Mouse (Mus musculus): ENCODE measurements around the gene Olfr1414. TPM values are rescaled to one million over a fixed set of nuclear protein-coding genes. Genes with fewer than 3 reads are reported as not detected.
"Not testable (repeated sequence)": the region's sequence is repeated elsewhere in the genome, so short reads cannot be mapped to it uniquely, and the experiment has no call there.

The Olfr1414 gene
- polyA plus RNA-seq (2012; ENCODE audit: insufficient read depth, low replicate concordance): not detected in 2 replicates

DNA sequence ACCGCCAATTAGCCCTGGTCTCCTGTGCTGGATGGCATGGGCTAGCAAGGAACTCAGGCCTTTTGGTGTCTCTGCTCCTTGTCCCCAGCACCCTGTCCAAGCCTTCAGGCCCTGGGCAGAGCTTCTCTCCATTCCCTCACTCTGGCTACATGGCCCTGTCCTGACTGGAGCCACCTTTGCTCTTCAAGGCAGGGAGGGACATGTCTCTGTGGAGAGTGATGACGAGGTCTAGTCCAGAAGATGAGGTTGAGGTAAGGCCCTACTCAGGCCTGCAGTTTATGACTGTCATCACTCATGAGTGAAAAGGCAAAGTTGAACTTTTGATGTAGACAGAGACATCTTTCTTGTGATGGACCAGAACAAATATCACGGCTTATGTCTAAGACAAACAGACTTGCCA, at the start of gene Olfr1414:
TSS of gene Olfr1414 (minus strand) at position 101 of the 400 bp plus-strand sequence.
- no peaks in the 10 kb centered on the region for H3K36me3 ChIP-seq (replicated peaks; ENCODE audit: low read length)
- no peaks in the 10 kb centered on the region for H3K9me3 ChIP-seq
- no peak within 1 kb of the TSS for H3K4me3 ChIP-seq (replicated peaks)
- peaks cover 5% of the 10 kb centered on the region for H3K4me1 ChIP-seq
- peaks cover 55% of the 10 kb centered on the region for H3K27me3 ChIP-seq (replicated peaks)
- TF ChIP-seq FLI1 (IDR thresholded peaks at IDR 0.05; ENCODE audit: low read length) (no peak), GATA1 (IDR thresholded peaks at IDR 0.05; ENCODE audit: borderline replicate concordance, low read length) (no peak)

DNA sequence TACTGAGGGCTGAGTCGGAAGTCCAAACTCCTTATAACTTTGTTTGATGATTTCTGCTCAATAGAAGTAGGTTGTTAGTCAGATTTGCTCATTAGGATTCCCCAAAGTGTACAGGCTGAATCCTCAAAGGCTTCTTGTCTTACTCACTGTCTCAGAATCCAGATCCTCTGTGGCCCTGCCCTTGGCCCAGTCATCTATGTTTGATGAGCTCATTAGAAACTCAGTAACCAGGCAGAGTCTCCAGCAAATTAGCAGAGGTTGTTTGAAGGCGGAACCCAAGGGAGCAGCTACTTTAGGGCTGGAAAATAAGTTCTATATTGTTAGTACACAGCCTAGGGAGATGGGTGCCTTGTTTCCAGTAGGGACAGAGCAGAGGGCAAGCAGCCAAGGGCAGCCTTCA, 27.5 kb upstream of the Olfr1414 start:
- Histone ChIP-seq H3K36me3 (replicated peaks; ENCODE audit: low read length) (no peaks in the 10 kb centered on the region), H3K4me3 (replicated peaks) (no peak overlapping the region), H3K4me1 (no peaks in the 10 kb centered on the region), H3K9me3 (no peaks in the 10 kb centered on the region), H3K27me3 (replicated peaks) (peaks cover 6% of the 10 kb centered on the region)
- no peak for TF ChIP-seq FLI1 (IDR thresholded peaks at IDR 0.05; ENCODE audit: low read length)
- no peak for TF ChIP-seq GATA1 (IDR thresholded peaks at IDR 0.05; ENCODE audit: borderline replicate concordance, low read length)

DNA sequence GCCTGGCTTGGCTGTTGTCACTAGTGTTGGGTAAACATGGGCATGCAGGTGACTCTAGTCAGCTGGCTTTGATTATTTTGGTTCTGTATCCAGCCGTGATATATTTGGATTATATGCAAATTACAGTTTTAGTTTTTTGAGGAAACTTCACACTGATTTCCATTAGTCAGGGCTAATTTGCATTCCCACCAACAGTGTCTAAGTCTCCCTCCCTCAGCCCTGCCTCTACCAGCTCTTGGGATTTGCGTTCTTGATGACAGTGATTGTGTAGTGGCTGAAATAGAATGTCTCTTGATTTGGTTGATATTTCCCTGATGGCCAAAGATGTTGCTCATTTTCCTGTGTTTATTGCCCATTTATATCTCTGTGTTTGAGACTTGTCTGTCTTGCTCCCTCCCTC, 20.6 kb upstream of the Olfr1414 start:
- no peaks in the 10 kb centered on the region for H3K36me3 ChIP-seq (replicated peaks; ENCODE audit: low read length)
- H3K9me3 ChIP-seq: peaks cover 1% of the 10 kb centered on the region; the same call in 1 of the 2 replicates
- H3K27me3 ChIP-seq (replicated peaks): peaks cover 6% of the 10 kb centered on the region
- no peak overlapping the region for H3K4me3 ChIP-seq (replicated peaks)
- H3K4me1 ChIP-seq: peaks cover 6% of the 10 kb centered on the region; the same call in 1 of the 2 replicates
- no peak for TF ChIP-seq FLI1 (IDR thresholded peaks at IDR 0.05; ENCODE audit: low read length)
- no peak for TF ChIP-seq GATA1 (IDR thresholded peaks at IDR 0.05; ENCODE audit: borderline replicate concordance, low read length)

DNA sequence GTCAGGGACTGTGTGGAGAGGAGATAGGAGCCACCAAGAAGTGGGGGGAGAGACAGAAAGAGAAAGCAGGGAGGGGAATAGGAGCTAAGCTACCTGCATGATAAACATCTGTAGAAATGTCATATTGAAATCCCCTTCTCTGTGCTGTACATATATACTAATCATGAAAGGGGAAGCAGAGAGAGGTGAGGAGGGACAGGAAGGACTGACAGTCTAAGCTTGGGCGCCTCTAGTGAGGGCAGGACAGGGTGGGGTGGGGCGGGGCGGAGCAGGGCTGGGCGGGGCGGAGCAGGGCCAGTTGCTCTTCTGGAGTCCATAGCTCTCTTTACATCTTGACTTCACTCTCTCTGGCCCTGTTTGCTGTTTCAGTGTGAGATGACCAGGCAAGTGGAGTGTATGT, 18.5 kb upstream of the Olfr1414 start:
- peaks cover 6% of the 10 kb centered on the region; the same call in 1 of the 2 replicates for H3K4me1 ChIP-seq
- H3K36me3 ChIP-seq (replicated peaks; ENCODE audit: low read length): no peaks in the 10 kb centered on the region
- no peak overlapping the region for H3K4me3 ChIP-seq (replicated peaks)
- TF ChIP-seq GATA1 (IDR thresholded peaks at IDR 0.05; ENCODE audit: borderline replicate concordance, low read length): no peak
- H3K27me3 ChIP-seq (replicated peaks): peaks cover 4% of the 10 kb centered on the region
- H3K9me3 ChIP-seq: peaks cover 4% of the 10 kb centered on the region; the same call in 1 of the 2 replicates

DNA sequence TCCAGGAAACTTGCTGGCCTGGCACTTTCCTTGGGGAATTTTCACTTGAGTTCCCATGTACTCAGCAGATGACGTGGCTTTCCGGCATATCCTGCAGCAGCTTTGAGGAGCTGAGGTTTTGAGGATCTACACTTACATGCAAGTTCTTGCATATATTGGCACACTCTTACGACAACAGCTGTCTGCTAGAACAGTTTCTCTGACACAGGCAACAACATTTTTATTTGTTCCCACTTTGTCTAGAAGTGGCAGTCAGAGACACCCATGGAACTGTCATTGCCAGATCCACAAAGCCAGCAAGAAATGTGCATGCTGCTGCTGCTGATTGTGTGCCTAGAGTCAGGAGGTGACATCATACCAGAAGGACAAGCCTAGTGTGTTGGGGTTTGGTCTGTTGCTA, 5.3 kb upstream of the Olfr1414 start:
- Histone ChIP-seq H3K36me3 (replicated peaks; ENCODE audit: low read length) (no peaks in the 10 kb centered on the region), H3K27me3 (replicated peaks) (peaks cover 29% of the 10 kb centered on the region), H3K4me1 (peaks cover 13% of the 10 kb centered on the region), H3K4me3 (replicated peaks) (no peak overlapping the region), H3K9me3 (no peaks in the 10 kb centered on the region)
- no peak for TF ChIP-seq FLI1 (IDR thresholded peaks at IDR 0.05; ENCODE audit: low read length)
- no peak for TF ChIP-seq GATA1 (IDR thresholded peaks at IDR 0.05; ENCODE audit: borderline replicate concordance, low read length)

DNA sequence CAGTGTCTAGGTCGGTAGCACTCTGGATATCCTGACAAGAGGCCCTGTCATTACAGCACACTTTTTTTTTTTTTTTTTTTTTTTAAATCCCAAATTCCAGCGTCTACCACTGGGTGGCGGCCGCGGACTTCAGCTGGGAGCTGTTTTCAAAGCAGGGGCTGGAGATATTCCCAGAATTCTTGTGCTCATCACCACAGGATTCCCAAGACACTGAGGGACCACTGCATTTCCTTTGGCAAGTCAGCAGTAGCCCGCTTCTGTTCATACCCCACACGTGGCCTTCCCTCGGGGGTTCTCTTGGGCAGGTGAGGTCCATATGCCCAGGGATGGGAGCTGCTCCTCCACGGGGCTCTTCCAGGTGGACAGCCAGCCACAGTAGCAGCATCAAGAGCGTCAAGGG, 2.9 kb upstream of the Olfr1414 start:
- H3K36me3 ChIP-seq (replicated peaks; ENCODE audit: low read length): no peaks in the 10 kb centered on the region
- H3K9me3 ChIP-seq: no peaks in the 10 kb centered on the region
- no peak overlapping the region for H3K4me3 ChIP-seq (replicated peaks)
- peaks cover 51% of the 10 kb centered on the region for H3K27me3 ChIP-seq (replicated peaks)
- TF ChIP-seq FLI1 (IDR thresholded peaks at IDR 0.05; ENCODE audit: low read length): no peak
- TF ChIP-seq GATA1 (IDR thresholded peaks at IDR 0.05; ENCODE audit: borderline replicate concordance, low read length): no peak
- peaks cover 13% of the 10 kb centered on the region for H3K4me1 ChIP-seq

DNA sequence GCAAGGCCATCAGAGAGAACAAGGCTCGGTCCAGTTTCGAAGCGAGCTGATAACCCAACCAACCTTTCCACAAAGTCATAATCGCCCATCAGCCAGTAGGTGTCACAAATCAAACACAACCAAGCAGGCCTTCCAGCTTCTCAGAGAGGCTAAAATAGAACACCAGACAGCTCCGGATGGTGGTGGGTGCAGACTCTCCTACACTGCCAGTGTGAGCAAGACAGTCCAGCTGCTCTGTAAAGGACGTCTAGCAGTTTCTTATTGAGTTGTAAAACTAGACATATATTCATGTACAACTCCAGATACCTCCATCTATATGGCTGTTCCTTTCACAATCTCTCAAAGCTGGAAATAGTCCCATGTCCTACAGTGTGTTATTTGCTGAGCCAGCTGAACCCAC, 585 bp upstream of the Olfr1414 start:
- no peak for TF ChIP-seq GATA1 (IDR thresholded peaks at IDR 0.05; ENCODE audit: borderline replicate concordance, low read length)
- Histone ChIP-seq H3K36me3 (replicated peaks; ENCODE audit: low read length) (no peaks in the 10 kb centered on the region), H3K4me1 (peaks cover 9% of the 10 kb centered on the region), H3K27me3 (replicated peaks) (peaks cover 54% of the 10 kb centered on the region), H3K4me3 (replicated peaks) (no peak overlapping the region), H3K9me3 (no peaks in the 10 kb centered on the region)

DNA sequence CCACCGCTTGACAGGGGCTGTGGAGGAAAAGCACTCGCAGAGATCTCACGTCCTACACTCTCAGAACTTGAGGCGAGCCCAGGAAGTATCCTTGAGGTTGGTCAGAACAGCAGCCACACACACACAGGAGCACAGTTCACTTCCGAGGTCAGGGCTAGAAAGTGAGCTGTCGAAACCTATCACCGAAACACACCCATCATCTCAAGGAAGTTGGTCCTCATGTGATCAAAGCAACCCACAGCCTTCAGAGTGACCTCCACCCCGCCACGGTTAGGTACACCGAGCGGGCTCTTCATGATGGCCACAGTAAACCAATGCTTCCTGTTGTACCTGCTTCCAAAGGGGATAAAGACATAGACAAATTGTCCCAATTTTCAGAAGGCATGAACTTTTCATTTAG, 3.1 kb downstream of the Olfr1414 start:
- H3K9me3 ChIP-seq: no peaks in the 10 kb centered on the region
- H3K4me1 ChIP-seq: peaks cover 5% of the 10 kb centered on the region
- peaks cover 62% of the 10 kb centered on the region for H3K27me3 ChIP-seq (replicated peaks)
- no peak for TF ChIP-seq FLI1 (IDR thresholded peaks at IDR 0.05; ENCODE audit: low read length)
- TF ChIP-seq GATA1 (IDR thresholded peaks at IDR 0.05; ENCODE audit: borderline replicate concordance, low read length): no peak
- H3K36me3 ChIP-seq (replicated peaks; ENCODE audit: low read length): no peaks in the 10 kb centered on the region
- H3K4me3 ChIP-seq (replicated peaks): no peak overlapping the region

DNA sequence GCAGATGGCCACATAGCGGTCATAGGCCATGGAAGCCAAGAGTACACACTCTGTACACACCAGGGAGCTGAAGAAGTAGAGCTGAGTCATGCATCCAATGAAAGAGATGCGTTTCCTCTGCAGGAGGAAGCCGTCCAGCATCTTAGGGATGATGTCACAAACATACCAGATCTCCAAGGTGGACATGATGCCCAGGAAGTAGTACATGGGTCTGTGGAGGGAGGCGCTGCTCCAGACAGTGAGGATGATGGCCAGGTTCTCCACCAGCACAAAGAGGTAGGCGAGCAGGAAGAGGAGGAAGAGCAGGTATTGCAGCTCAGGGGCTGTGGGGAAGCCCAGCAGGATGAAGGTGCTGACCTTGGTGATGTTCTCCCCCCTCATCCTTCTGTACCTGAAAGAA, 6.8 kb downstream of the Olfr1414 start:
- H3K36me3 ChIP-seq (replicated peaks; ENCODE audit: low read length); H3K4me3 ChIP-seq (replicated peaks); H3K4me1 ChIP-seq; H3K9me3 ChIP-seq: not testable (repeated sequence)
- peaks cover 41% of the 10 kb centered on the region for H3K27me3 ChIP-seq (replicated peaks)

DNA sequence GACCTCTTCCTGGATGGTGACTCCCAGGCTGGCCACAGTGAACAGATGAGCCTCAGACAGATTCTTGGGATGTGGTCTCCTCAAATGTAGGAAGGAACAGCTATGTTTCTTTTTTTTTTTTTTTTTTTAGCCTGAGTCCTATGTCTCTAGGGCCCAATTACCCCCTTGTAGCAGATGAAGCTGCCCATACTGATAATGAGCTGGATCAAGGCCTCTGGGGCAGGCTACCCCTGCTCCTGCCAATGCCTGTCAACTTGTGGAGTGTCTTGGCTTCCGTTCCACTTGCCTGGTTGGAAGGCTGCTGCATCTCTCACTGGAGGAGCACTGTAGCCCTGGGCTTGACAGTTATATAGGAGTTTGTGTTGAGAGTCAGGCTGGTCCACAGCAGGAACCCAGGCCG, 22.5 kb downstream of the Olfr1414 start, which contains the start of gene Olfr1415:
TSS of gene Olfr1415 (minus strand) at position 101 of the 400 bp plus-strand sequence.
- H3K27me3 ChIP-seq (replicated peaks): peaks cover 22% of the 10 kb centered on the region
- H3K36me3 ChIP-seq (replicated peaks; ENCODE audit: low read length): no peaks in the 10 kb centered on the region
- H3K9me3 ChIP-seq: no peaks in the 10 kb centered on the region
- H3K4me3 ChIP-seq (replicated peaks): no peak within 1 kb of the TSS
- H3K4me1 ChIP-seq: peaks cover 6% of the 10 kb centered on the region; the same call in 1 of the 2 replicates
- TF ChIP-seq GATA1 (IDR thresholded peaks at IDR 0.05; ENCODE audit: borderline replicate concordance, low read length) (no peak), FLI1 (IDR thresholded peaks at IDR 0.05; ENCODE audit: low read length) (no peak)

DNA sequence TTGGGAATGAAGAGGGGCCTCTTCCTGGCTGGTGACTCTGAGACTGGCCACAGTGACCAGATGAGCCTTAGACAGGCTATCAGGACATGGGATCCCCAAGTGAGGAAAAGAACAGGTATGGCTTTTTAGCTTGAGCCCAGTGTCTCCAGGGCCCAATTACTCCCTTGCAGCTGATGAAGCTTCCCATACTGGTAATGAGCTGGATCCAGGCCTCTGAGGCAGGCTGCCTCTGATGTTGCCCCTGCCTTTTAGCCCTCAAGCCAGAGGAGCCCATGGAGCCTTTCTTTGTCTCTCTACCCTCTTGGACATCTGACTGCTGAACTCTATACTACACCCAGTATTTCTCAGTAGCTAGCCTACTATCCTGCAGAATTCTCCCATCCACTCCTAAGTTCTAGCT, 33.4 kb downstream of the Olfr1414 start, which contains the start of gene Olfr1416:
TSS of gene Olfr1416 (minus strand) at position 101 of the 400 bp plus-strand sequence.
- H3K27me3 ChIP-seq (replicated peaks): peaks cover 24% of the 10 kb centered on the region
- peaks cover 2% of the 10 kb centered on the region for H3K4me1 ChIP-seq
- TF ChIP-seq FLI1 (IDR thresholded peaks at IDR 0.05; ENCODE audit: low read length): no peak
- TF ChIP-seq GATA1 (IDR thresholded peaks at IDR 0.05; ENCODE audit: borderline replicate concordance, low read length): no peak
- H3K4me3 ChIP-seq (replicated peaks): no peak within 1 kb of the TSS
- H3K36me3 ChIP-seq (replicated peaks; ENCODE audit: low read length): no peaks in the 10 kb centered on the region
- H3K9me3 ChIP-seq: peaks cover 31% of the 10 kb centered on the region
